In the genomic region with DNA sequence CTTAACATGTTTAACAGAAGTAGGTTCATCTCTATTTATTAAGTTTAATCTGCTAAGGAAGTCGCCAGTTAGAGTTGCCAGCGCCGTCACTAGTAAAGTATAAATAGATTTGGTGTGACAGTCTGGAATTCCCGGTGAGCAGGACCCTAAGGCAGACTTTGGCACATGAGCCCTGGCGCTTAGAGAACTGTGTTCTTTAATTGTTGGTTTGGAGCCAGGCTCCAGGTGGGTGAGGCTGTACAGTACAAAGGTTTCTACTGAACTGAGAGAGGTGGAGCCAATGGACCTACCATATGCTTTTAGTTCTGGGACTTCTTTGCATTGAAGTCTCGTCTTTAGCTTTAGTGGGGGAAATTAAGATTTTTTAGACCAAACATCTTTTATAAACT, we compare ENCODE assay signal across 11 mouse cellular contexts.
DNase-seq lines count a peak whose midpoint lies in the region.
"Had no signal": no experiment of that assay in that cellular context is flagged by ENCODE, and none has a peak within 500 bp of the region (broad histone marks: within the 10 kb centered on the region; RNA-seq: fewer than 3 reads in every experiment).

No protein-coding gene starts in this region.

- DNase-seq in cerebellum, postnatal 25 days = peak; percentile 35 to 65
- no peak for DNase-seq in cerebellum, adult 9-11 months
- peak; percentile 37 for DNase-seq in left cerebral cortex, postnatal 4 days
- DNase-seq in left cerebral cortex, postnatal 36 days (ENCODE audit: low spot score in 2 of 2) = no peak
- DNase-seq in heart, postnatal 10 days = peak; percentile 55 to 56
- peak; percentile 31 to 54 for DNase-seq in kidney, postnatal 4 days
- DNase-seq in adrenal gland, adult (ENCODE audit: inconsistent age in 2 of 2, low spot score in 1 of 2) = no peak
- DNase-seq in layer of hippocampus, adult 18-20 months (ENCODE audit: low spot score in 2 of 2) = no peak
- DNase-seq: embryo, embryonic 11 days; right cerebral cortex, adult 18-20 months; thymus, adult 18-20 months had no signal

- intact Hi-C loops in left cerebral cortex, postnatal 4 days (cut with DNase I) = no loop called here
- intact Hi-C loops in left cerebral cortex, postnatal 36 days (cut with DNase I) = no loop called here
- intact Hi-C loops in heart, postnatal 10 days (cut with DNase I) = no loop called here

Comparison
In these comparisons a context has a peak if more than half of its experiments do, and no peak if none do; other contexts are left out.
1. DNase-seq: peak in cerebellum, postnatal 25 days (2 of 2), left cerebral cortex, postnatal 4 days (single experiment), heart, postnatal 10 days (2 of 2) and kidney, postnatal 4 days (2 of 2); none in cerebellum, adult 9-11 months (single experiment), left cerebral cortex, postnatal 36 days (0 of 2), adrenal gland, adult (0 of 2) and layer of hippocampus, adult 18-20 months (0 of 2).